Mouse (Mus musculus): ENCODE results near the gene Tmem189. TPM values are rescaled to one million over a fixed set of nuclear protein-coding genes. Genes with fewer than 3 reads are reported as not detected.

The Tmem189 gene
- polyA plus RNA-seq, 1 experiment from 2014 or later: 22.1 TPM

- no peaks in the 10 kb centered on the region for H3K4me1 ChIP-seq
- no peaks in the 10 kb centered on the region for H3K9me3 ChIP-seq (replicated peaks)
- WGBS: 82% methylated on average over 7 of the region's 7 CpGs
- no peak overlapping the region for H3K27ac ChIP-seq
- no peak for ATAC-seq
- peaks cover 19% of the 10 kb centered on the region for H3K27me3 ChIP-seq
- no peaks in the 10 kb centered on the region for H3K36me3 ChIP-seq (ENCODE audit: poor library complexity, severe bottlenecking)
- H3K9ac ChIP-seq: no peak overlapping the region
- no peak overlapping the region for H3K4me2 ChIP-seq
- H3K4me3 ChIP-seq: no peak overlapping the region
Measured at GRCm38 (mm10) chr2:167696143-167696542, 6.5 kb upstream of the Tmem189 start.

GRCm38 (mm10) chr2:167695491-167695890 is 5.9 kb upstream of the Tmem189 start:
- H3K4me2 ChIP-seq: no peak overlapping the region
- H3K9ac ChIP-seq: no peak overlapping the region
- H3K4me3 ChIP-seq: no peak overlapping the region
- 73% methylated on average over 14 of the region's 14 CpGs for WGBS
- H3K9me3 ChIP-seq (replicated peaks): no peaks in the 10 kb centered on the region
- no peaks in the 10 kb centered on the region for H3K4me1 ChIP-seq
- H3K27ac ChIP-seq: no peak overlapping the region
- no peak for ATAC-seq
- no peaks in the 10 kb centered on the region for H3K36me3 ChIP-seq (ENCODE audit: poor library complexity, severe bottlenecking)
- peaks cover 26% of the 10 kb centered on the region for H3K27me3 ChIP-seq

GRCm38 (mm10) chr2:167694963-167695362 is 5.3 kb upstream of the Tmem189 start:
- no peak overlapping the region for H3K4me3 ChIP-seq
- no peak for ATAC-seq
- 95% methylated on average over 7 of the region's 7 CpGs for WGBS

GRCm38 (mm10) chr2:167694244-167694643 is 4.6 kb upstream of the Tmem189 start:
- Histone ChIP-seq H3K4me2 (no peak overlapping the region), H3K27me3 (peaks cover 37% of the 10 kb centered on the region), H3K27ac (no peak overlapping the region), H3K4me1 (peaks cover 8% of the 10 kb centered on the region), H3K9ac (no peak overlapping the region), H3K36me3 (ENCODE audit: poor library complexity, severe bottlenecking) (no peaks in the 10 kb centered on the region), H3K9me3 (replicated peaks) (no peaks in the 10 kb centered on the region), H3K4me3 (no peak overlapping the region)
- WGBS: 76% methylated on average over 1 of the region's 1 CpGs
- ATAC-seq: no peak

More at GRCm38 (mm10) chr2:167694963-167695362, 5.3 kb upstream of the Tmem189 start:
- Histone ChIP-seq H3K27ac (no peak overlapping the region), H3K4me1 (peaks cover under 1% of the 10 kb centered on the region; the same call in 1 of the 2 replicates), H3K36me3 (ENCODE audit: poor library complexity, severe bottlenecking) (no peaks in the 10 kb centered on the region), H3K27me3 (peaks cover 30% of the 10 kb centered on the region), H3K9ac (no peak overlapping the region), H3K4me2 (no peak overlapping the region), H3K9me3 (replicated peaks) (no peaks in the 10 kb centered on the region)

GRCm38 (mm10) chr2:167693540-167693939 is 3.9 kb upstream of the Tmem189 start:
- peaks cover 42% of the 10 kb centered on the region for H3K27me3 ChIP-seq
- H3K36me3 ChIP-seq (ENCODE audit: poor library complexity, severe bottlenecking): no peaks in the 10 kb centered on the region
- peaks cover 11% of the 10 kb centered on the region for H3K4me1 ChIP-seq
- ATAC-seq: no peak
- no peak overlapping the region for H3K4me2 ChIP-seq
- no peak overlapping the region for H3K9ac ChIP-seq
- H3K9me3 ChIP-seq (replicated peaks): no peaks in the 10 kb centered on the region
- 96% methylated on average over 2 of the region's 2 CpGs for WGBS
- H3K4me3 ChIP-seq: no peak overlapping the region
- H3K27ac ChIP-seq: no peak overlapping the region

GRCm38 (mm10) chr2:167692831-167693230 is 3.2 kb upstream of the Tmem189 start:
- Histone ChIP-seq H3K36me3 (ENCODE audit: poor library complexity, severe bottlenecking) (no peaks in the 10 kb centered on the region), H3K9me3 (replicated peaks) (no peaks in the 10 kb centered on the region), H3K4me3 (no peak overlapping the region), H3K4me2 (no peak overlapping the region), H3K4me1 (peaks cover 11% of the 10 kb centered on the region), H3K9ac (no peak overlapping the region), H3K27ac (no peak overlapping the region), H3K27me3 (peaks cover 48% of the 10 kb centered on the region)
- ATAC-seq: no peak
- WGBS: 80% methylated on average over 3 of the region's 3 CpGs

- 87% methylated on average over 14 of the region's 14 CpGs for WGBS
- no peak overlapping the region for H3K4me2 ChIP-seq
- H3K27me3 ChIP-seq: peaks cover 55% of the 10 kb centered on the region
- no peak overlapping the region for H3K4me3 ChIP-seq
- H3K9ac ChIP-seq: no peak overlapping the region
- H3K27ac ChIP-seq: no peak overlapping the region
- no peak for ATAC-seq
- no peaks in the 10 kb centered on the region for H3K9me3 ChIP-seq (replicated peaks)
- peaks cover 11% of the 10 kb centered on the region for H3K4me1 ChIP-seq
- no peaks in the 10 kb centered on the region for H3K36me3 ChIP-seq (ENCODE audit: poor library complexity, severe bottlenecking)
Measured at GRCm38 (mm10) chr2:167691871-167692661, 2.4 kb upstream of the Tmem189 start.

- no peak overlapping the region for H3K9ac ChIP-seq
- no peak overlapping the region for H3K4me2 ChIP-seq
- peaks cover 62% of the 10 kb centered on the region for H3K27me3 ChIP-seq
- H3K36me3 ChIP-seq (ENCODE audit: poor library complexity, severe bottlenecking): no peaks in the 10 kb centered on the region
- H3K4me3 ChIP-seq: no peak overlapping the region
- peaks cover 11% of the 10 kb centered on the region for H3K4me1 ChIP-seq
- no peak overlapping the region for H3K27ac ChIP-seq
- no peaks in the 10 kb centered on the region for H3K9me3 ChIP-seq (replicated peaks)
- no peak for ATAC-seq
- WGBS: 84% methylated on average over 6 of the region's 6 CpGs
Measured at GRCm38 (mm10) chr2:167691410-167691809, 1.8 kb upstream of the Tmem189 start.

- ATAC-seq: no peak
- no peak overlapping the region for H3K27ac ChIP-seq
- no peaks in the 10 kb centered on the region for H3K9me3 ChIP-seq (replicated peaks)
- no peak overlapping the region for H3K4me3 ChIP-seq
- H3K36me3 ChIP-seq (ENCODE audit: poor library complexity, severe bottlenecking): no peaks in the 10 kb centered on the region
- H3K4me2 ChIP-seq: no peak overlapping the region
- peaks cover 11% of the 10 kb centered on the region for H3K4me1 ChIP-seq
- peaks cover 65% of the 10 kb centered on the region for H3K27me3 ChIP-seq
- 79% methylated on average over 12 of the region's 12 CpGs for WGBS
- no peak overlapping the region for H3K9ac ChIP-seq
Measured at GRCm38 (mm10) chr2:167690962-167691311, 1.3 kb upstream of the Tmem189 start.

GRCm38 (mm10) chr2:167690219-167690961 is 768 bp upstream of the Tmem189 start:
- Histone ChIP-seq H3K4me3 (peak overlapping the region; percentile 63), H3K9ac (no peak overlapping the region), H3K27me3 (peaks cover 71% of the 10 kb centered on the region), H3K4me1 (peaks cover 11% of the 10 kb centered on the region), H3K9me3 (replicated peaks) (no peaks in the 10 kb centered on the region), H3K36me3 (ENCODE audit: poor library complexity, severe bottlenecking) (no peaks in the 10 kb centered on the region), H3K27ac (no peak overlapping the region), H3K4me2 (peak overlapping the region; percentile 95)
- WGBS: 71% methylated on average over 15 of the region's 15 CpGs
- no peak for ATAC-seq

GRCm38 (mm10) chr2:167688498-167689451 is 847 bp downstream of the Tmem189 start, which contains the start of gene Cebpb:
Cebpb (plus strand) TSS chr2:167688915.
- Histone ChIP-seq H3K4me1 (peaks cover 11% of the 10 kb centered on the region), H3K27ac (no peak within 1 kb of the TSS), H3K27me3 (peaks cover 77% of the 10 kb centered on the region), H3K36me3 (ENCODE audit: poor library complexity, severe bottlenecking) (no peaks in the 10 kb centered on the region), H3K9ac (peak within 1 kb of the TSS; percentile 64), H3K9me3 (replicated peaks) (no peaks in the 10 kb centered on the region), H3K4me3 (peak within 1 kb of the TSS; percentile 63), H3K4me2 (peak within 1 kb of the TSS; percentile 95)
- under 1% methylated on average over 91 of the region's 147 CpGs for WGBS
- ATAC-seq: peak; percentile 65
